Mouse (Mus musculus) layer of hippocampus, adult 18-20 months (tissue): Measurements from ENCODE around the gene Taf1c. TPM values are rescaled to one million over a fixed set of nuclear protein-coding genes. Genes with fewer than 3 reads are reported as not detected.

Source experiments
- DNase-seq, 2 experiments: peaks; one replicate each; pipeline ENCODE4 v3.0.0; 2022; ENCODE audit warnings: low spot score in 2 of 2
- total RNA-seq, 2 experiments: library from RNA; stranded (reverse); gene quantifications; 2 replicates each; pipeline ENCODE4 v1.2.3; 2021

Gene Taf1c
- total RNA-seq, 2 experiments from 2014 or later, result 11.3 TPM

DNA sequence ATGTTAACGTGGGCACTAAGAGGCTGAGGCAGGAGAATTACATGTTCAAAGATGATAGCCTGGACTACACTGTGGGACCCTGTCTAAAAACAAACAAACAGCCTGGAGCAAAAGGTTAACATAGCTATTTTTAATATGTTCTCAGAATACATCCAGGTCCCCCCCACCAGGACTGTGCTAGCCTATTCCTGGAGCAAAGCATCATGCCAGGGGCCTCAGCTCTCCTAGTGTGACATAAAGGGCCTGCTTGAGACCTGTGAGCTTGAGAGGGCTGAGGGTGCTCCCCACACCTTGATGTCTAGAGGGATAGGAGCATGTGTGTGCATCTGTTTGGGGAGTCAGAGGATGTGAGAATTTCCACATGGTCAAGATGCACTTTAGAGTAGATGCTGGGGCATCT, 18.7 kb upstream of the Taf1c start:
- DNase-seq, result no peak

DNA sequence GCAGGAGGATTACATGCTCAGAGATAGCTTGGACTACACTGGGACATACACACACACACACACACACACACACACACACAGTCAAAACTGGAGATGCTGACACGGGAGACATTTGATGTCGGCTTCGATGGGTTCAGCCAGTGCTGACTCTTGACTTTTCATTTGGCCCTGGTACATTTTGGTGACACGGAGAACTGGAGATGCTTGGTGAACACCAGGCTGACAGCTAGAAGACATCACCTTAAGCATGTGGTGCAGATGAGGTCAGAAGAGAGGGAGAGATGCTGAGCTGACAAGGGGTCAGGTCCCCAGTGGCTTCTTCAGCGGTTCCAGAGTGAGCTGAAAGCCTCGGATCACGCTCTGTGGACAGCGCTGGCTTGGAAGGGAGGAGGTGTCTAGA, 18.0 kb upstream of the Taf1c start:
- DNase-seq, result no peak

DNA sequence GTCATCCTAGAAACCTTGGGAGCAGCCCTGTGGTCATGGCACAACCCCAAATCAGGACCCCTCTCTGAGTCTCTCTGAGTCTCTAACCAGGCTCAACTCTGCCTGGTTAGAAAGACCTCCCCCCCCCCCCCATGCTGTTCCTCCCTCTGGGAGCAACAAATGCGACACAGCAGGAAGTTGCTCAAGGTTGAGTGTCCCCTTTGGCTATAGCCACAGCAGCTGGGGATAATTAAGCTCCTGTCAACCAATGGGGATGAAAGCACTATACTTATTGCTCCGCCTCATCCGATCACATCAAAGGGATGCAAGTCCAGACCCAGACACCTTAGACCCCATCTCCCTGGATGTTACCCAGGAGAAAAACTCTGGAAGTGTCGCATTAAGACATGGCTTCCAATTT, 17.5 kb upstream of the Taf1c start:
- DNase-seq, result no peak

DNA sequence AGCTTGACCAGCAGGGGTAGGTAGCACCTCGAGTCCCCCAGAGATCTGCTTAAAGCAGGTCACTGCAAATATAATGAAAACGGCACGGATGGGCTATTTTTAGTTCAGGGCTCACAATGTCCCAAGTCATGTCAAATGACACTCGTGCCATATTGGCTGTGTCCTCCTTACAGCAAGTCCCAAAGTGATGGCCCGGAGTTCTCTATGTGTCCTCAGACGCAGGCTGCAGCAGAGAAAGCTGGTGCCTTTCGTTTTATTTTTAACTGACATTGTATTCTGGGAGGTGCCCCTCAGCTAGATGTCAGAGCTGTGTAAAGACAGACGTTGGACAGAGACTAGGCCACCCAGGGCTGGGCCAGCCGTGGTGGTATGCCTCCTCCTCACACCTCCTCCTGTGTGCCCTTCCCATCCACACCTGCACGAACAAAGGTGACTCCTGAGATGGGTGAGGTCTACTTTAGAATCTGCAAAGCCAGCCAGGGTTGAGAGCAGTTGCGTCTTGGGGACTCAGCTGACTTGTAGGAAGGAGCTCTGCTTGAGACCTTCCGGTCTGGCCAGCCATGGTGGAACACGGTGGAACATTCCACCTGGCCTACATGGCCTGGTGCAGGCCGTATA, 15.9 kb upstream of the Taf1c start:
- no peak for DNase-seq

DNA sequence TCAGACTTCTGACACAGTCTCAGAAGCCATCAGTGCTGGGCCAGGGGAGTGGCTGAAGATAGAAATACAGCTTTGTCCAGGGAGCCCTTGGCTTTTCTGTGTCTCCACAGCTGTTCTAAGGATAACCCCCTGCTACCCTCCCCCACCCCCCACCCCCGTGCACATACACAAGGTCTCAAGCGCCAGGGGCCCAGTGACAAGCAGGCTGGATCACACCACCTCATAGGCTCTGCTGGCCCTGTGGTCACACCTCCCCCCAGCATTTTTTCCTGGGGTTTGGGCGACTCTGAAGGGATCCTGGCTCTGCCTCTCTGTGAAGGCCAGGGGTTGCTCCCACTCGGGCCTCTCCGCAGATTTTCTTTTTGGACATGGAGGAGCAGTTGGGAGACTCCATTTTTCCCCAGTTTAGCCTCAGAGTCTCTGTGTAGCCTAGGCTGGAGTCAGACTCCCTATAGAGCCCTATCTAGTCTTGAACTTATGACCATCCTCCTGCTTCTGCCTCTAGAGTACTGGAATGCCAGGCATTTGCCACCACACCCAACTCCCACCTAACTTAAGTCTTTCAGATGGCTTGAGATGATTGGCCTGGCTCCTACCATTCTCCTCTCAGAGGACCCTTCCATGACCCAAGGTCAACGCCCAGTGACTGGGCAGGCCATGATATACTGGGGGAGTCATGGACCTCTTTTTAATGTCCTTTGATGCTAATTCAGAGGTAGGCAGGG, 15.3 kb upstream of the Taf1c start:
- DNase-seq, result no peak

DNA sequence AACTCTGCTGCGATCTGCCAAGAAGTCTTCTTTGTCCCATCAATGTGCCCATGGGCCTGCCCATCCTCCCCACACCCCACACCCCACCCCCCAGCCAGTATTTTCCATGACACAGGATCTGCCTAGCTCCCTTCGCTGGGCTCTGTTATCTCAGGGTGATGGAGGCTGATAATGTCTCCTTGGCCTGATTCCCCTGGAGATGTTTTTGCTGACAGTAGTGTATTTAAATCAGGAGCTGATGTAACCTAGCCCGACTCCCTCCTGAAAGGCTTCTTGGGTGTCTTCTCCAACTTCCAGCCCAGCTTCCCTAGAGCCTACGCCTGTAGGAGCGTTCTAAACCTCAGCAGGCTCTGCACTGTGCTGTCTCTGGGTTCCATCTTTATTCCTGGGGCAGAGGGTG, 13.9 kb upstream of the Taf1c start:
- no peak for DNase-seq

DNA sequence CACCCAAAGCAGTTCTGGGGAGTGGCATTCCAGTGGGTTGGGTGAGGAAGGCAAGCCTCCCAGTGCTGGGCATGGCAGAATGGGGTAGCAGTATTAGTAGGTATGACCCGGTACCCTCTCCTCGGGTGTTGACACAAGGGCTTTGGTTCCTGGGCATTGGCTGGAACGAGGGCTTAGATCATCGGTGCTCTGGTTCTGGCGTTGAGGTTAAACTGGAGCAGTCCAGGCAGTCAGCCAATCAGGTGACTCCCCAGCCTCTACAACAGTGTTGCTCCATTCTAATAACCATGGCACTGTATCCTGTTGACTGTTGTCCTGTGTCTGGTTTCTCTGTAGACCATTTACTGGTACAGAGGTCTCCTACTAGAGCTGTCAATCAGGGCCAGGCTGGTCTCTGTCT, 12.6 kb upstream of the Taf1c start:
- DNase-seq, result no peak

DNA sequence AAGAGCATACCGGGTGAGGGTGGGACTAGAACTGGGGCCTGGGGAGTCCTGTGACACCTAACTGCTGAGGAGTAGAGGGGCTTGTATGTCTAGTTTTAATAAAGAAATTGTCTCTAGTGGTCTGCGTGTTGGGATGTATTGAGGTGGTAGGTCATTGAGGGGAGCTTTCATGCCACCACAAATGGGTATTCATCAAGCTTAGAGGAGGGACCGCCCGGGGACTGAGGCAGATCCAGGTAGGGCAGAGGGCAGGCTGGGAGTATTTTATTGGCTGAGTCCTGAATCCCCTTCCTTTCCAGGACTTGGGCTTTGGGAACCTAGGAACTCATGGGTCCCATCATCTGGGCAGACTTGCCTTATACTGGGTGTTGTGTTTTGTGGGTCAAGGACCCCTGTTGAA, 11.8 kb upstream of the Taf1c start:
- no peak for DNase-seq

DNA sequence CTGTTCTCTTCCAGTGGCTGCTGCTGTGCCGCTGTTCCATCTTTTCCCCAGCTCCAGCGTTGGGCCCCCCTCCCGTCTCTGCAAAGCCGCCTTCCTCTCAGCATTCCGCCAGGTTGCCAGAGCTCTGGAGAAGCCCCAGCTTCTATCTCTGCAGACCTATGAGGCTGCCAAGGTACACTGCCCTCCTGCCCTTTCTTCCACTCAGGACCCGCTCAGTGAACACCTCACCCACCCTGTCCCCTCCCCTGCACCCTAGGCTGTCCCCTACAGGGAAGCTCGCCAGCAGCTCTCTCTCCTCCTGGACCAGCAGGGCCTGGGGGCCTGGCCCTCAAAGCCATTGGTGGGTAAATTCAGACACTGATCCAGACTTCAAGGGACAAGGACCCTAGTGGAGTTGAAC, 11.3 kb upstream of the Taf1c start:
- DNase-seq, result no peak

DNA sequence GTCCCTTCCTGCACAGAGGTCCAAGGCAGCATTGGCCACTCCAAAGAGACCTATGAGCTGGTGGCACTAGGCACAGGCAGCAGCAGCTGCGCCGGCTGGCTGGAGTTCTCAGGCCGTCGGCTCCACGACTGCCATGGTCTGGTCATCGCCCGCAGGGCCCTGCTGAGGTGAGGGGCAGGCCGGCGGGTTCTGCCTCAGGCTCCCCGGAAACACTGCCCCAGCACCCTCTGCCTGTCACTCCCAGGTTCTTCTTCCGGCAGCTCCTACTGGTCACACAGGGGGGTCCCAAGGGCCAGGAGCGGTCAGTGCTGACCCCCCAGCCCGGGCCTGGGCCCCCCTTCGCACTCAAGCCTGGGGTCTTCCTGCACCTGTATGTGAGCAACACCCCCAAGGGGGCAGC, 10.1 kb upstream of the Taf1c start:
- DNase-seq, result no peak

DNA sequence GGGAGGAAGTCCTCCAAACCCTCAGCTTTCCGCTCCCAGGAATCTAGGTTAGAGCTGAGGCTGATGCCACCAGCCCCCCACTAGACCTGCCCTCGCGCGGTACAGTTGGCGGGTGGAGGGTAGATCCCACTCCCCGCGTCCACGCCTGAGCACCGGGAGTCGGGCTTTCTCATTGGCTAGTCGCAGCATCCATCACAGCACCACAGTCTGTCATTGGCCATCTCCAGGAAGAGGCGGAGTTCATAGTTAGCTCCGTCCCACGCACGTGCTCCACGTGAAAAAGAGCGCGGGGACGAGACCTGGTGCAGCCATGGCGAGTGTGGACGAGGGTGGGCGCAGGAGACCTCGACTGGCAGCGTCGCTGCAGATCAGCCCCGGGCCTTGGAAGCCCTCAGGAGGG, 7.4 kb upstream of the Taf1c start, which contains the start of gene Adad2:
Adad2 (plus strand) TSS at position 277 of the 400 bp plus-strand sequence.
- DNase-seq, result no peak

DNA sequence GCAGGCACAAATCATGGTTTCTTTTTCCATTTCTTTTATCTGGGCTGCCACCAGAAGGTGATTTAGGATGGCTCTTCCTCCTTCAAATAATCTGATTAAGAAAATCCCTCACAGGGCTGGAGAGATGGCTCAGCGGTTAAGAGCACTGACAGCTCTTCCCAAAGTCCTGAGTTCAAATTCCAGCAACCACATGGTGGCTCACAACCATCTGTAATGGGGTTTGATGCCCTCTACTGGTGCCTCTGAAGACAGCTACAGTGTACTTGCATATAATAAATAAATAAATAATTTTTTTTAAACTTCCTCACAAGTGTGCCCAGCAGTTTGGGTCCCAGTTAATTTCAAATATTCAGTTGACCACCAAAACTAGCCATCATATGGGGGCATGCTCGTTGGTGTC, 1.2 kb upstream of the Taf1c start:
- DNase-seq, result no peak

DNA sequence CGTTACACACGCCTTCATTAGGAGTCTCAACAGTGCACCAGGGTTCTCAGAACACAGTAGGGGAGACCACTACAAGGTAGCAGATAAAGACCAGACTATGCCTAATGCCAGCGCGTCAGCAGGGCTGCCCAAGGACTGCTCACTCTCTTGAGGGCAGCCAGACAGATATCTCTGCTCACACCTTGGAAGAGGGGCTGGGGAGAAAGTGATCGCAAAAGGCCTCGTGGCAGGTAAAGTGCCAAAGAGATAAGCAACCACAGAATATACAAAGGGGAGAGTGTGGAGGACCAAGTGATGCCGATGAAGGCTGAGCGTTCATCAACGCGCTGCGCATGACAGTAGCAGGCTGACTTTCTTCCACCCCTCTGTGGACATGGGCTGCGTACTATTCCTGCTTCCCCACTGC, 621 bp downstream of the Taf1c start:
- no peak for DNase-seq

DNA sequence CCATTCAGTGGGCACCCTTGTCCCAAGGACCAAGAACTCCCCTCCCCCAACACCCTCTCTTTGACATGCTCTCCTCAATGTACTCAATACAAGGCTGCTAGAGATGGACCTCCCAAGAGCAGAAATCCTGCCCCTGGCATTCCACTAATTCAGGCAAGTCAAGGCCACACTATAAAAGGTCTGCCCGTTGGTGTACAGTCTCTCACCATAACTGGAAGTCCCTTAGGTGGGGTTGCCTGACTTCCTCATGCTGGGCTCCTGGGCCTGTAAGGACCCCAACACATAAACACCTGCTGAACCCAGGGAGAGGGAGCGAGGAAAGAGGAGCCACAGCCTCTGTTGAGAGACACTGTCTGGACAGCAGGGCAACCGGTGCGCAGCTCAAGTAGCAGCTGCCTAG, 1.3 kb downstream of the Taf1c start:
- DNase-seq, result no peak

DNA sequence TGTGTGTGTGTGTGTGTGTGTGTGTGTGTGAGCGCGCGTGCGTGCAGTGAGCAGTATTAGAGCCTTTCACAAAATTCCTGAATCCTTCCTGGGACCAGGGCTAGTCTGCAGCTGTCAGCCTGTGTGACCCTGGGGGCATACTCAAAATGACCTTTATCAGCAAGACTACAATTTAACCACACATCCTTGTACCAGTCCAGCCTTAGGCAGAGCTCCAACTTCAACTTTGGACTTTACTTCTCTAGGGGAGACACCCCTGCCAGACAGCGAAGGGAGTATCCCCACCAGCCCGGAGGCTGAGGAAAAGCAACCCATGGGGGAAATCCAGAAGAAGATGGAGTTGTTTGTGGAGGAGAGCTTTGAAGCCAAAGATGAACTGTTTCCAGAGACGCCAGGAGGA, 13.6 kb downstream of the Taf1c start:
- no peak for DNase-seq

DNA sequence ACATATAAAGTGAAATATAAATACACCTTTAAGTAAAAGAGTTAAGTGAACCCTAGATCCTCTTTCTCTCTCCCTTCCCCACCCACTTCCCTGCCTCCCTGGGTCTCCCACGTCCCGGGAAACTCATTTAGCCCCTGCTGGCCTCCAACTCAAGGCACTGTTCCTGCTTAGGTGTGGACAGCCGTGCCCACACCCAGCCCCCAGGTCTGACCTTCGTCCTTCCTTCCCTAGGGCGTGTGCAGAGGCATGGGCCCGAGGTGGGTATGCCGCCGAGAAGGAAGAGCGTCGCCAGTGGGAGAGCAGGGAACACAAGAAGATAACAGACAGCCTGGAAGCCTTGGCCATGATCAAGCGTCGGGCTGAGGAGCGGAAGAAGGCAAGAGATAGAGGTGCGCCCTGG, 14.7 kb downstream of the Taf1c start:
- DNase-seq, result no peak

DNA sequence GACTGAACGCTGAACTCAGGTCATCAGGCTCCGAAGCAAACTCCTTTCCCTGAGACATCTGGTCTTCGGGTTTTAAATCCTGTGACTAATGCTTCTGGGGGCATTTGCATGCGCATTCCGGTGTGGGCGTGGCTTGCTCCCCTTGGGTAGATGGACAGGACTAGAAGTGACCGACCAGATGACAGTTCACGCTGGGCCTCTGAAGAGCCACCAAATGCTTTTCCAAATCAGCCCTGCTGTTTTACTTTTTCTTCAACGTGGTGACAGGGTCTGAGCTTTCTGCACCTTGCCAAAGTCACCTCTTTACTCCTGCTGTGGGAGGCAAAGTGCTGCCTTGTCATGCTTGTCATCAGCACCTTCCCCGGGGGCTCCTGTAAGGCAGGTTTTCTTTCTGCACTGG, 16.2 kb downstream of the Taf1c start:
- no peak for DNase-seq

DNA sequence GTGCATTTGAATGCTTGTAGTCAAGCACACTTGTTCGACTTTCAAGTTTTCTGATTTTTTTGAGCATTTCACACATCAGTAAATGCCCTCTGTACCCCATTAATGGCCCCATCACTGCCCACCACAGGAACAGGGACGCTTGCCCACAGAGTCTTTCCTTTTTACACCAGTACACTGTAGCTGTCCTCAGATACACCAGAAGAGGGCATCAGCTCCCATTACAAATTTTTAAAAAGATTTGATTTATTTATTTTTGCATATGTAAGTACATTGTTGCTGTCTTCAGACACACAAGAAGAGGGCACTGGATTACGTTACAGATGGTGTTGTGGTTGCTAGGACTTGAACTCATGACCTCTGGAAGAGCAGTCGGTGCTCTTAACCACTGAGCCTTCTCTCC, 16.7 kb downstream of the Taf1c start:
- no peak for DNase-seq

DNA sequence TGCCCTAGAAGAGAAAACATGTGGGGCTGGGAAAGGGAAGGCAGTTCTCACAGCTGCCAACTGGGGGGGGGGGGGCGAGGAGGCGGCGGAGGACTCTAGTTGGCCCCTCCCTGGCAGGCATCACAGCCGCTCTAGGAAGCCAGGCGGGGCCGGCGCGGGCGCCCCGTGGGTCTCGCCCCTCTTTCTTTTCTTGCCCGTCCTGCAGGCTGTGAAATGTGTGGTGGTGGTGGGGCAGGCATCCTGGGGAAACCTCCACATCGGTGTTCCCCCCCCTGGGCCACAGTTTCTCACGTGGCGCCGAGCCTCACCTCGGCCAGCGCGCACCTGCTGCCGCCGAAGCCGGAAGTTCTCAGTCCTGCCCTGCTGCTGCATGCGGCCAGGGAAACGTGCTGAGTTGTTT, 19.1 kb downstream of the Taf1c start:
- DNase-seq, result no peak

DNA sequence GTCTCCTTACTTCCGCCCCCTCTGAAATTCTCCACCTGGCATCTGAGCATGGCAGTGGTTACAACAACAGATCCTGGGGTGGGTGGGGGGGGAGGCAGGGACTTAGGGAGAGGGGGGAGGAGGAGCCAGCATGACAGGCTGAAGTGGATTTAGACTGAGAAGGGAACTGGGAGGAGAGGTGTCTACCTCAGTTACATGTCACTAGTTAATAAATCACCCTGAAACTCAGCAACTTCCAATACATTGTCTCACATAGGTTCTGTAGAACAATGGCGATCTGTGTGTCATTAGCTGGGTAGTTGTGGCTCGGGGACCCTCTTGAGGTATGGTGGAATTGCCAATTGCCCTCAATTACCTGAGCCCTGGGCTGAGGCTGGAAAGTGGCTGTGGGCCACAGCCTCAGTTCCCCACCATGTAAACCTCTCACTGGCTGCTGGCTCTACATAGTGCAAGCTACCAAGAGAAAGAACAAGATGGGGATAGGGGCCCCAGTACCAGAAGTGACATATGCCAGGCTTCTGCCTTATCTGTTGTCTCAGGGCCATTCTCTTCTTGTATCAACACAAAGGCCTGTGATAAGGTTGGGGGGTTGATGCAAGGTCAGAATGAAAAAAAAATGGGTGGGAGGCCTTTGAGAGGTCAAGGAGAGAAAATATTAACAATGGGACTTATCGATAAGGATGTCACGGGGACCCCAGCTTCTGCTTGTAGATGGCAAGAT, 24.4 kb downstream of the Taf1c start:
- DNase-seq, result no peak

DNA sequence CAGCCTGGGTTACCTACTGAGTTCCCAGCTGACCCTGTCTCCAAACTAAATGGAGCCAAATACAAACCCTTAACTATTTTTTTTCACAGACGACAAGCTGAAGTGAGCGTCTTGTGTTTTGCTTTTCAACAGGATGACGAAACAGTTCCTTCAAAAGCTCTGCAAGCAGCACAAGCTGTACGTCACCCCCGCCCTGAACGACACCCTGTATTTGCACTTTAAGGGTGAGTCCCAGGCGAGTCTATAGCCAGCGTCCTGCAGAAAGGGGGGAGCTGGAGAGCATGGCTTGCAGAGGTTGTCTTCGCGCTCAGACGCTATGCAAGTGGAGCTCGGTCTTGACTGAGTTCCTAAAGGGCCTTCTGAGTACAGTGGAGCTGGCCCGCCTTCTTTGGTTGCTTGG, 25.9 kb downstream of the Taf1c start:
- DNase-seq, result no peak

DNA sequence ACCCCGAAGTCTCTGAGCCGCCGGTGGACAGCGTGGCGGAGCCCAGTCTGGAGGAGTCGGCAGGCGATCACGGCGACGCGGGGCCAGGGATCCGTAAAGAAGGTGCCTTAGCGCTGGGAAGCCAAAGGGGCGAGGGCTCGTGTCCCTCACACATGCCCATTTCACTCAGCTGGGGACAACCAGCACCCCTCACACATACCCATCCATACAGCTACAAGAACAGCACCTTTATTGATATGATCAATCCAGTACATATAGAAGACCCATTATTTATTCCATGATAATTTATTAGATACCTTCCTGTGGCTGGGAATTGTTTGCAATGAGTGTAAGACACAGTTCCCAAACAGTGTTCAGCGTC, 29.7 kb downstream of the Taf1c start:
- no peak for DNase-seq
